Comparison of ENCODE assay signal across 1 mouse cellular context in the genomic region with DNA sequence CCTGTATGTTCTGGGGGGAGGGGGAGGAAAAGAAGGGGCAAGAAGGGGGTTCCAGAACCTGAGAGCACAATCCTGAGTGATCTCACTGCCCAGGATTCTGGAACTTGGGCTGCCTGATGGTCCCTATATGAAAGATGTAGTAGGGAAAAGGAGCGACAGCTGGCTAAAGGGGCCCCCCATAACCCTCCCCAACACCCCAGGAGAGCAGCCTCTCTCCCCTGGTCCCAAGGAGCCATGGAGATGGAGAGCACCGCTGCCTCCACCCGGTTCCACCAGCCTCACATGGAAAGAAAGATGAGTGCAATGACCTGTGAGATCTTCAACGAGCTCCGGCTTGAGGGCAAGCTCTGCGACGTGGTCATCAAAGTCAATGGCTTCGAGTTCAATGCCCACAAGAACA.
TF ChIP-seq lines count a peak whose summit lies in the region.

A gene (minus strand): TSS at position 12 of the 400 bp plus-strand sequence.
A gene (plus strand): TSS at position 121 of the 400 bp plus-strand sequence.

TF ChIP-seq in CH12.LX, 34 proteins besides CTCF, POLR2A, EP300 and RAD21 (continued from another document):
- no peak for TF ChIP-seq MEF2A (IDR thresholded peaks at IDR 0.05; ENCODE audit: borderline replicate concordance, low read depth, low read length)
